Mouse (Mus musculus): Measurements from ENCODE around the gene Fam196b. TPM values are rescaled to one million over a fixed set of nuclear protein-coding genes. Genes with fewer than 3 reads are reported as not detected.

Gene Fam196b
- total RNA-seq, 2 experiments from 2014 or later = 0.05 TPM; not detected in 1

- no peak for DNase-seq
These were observed 91.7 kb downstream of the Fam196b start for GRCm38 (mm10) chr11:34406309-34406708.

- DNase-seq = no peak
These were observed 92.2 kb downstream of the Fam196b start for GRCm38 (mm10) chr11:34406850-34407249.

GRCm38 (mm10) chr11:34415884-34416618 is 101.4 kb downstream of the Fam196b start:
- DNase-seq = no peak

- no peak for DNase-seq
These were observed 102.0 kb downstream of the Fam196b start for GRCm38 (mm10) chr11:34416619-34416979.

- DNase-seq = no peak
These were observed 106.4 kb downstream of the Fam196b start for GRCm38 (mm10) chr11:34421061-34421460.

GRCm38 (mm10) chr11:34424546-34424945 is 109.9 kb downstream of the Fam196b start:
- no peak for DNase-seq

GRCm38 (mm10) chr11:34427212-34427611 is 112.6 kb downstream of the Fam196b start:
- no peak for DNase-seq

- no peak for DNase-seq
These were observed 116.3 kb downstream of the Fam196b start for GRCm38 (mm10) chr11:34430940-34431339.

- no peak for DNase-seq
These were observed 116.7 kb downstream of the Fam196b start for GRCm38 (mm10) chr11:34431371-34431770.

- DNase-seq = no peak
These were observed 117.4 kb downstream of the Fam196b start for GRCm38 (mm10) chr11:34431978-34432377.

GRCm38 (mm10) chr11:34437446-34437845 is 122.8 kb downstream of the Fam196b start:
- no peak for DNase-seq

GRCm38 (mm10) chr11:34438429-34438828 is 123.8 kb downstream of the Fam196b start:
- DNase-seq = no peak

- DNase-seq = peak; percentile 53
These were observed 133.3 kb downstream of the Fam196b start for GRCm38 (mm10) chr11:34447891-34448290.

- no peak for DNase-seq
These were observed 135.3 kb downstream of the Fam196b start for GRCm38 (mm10) chr11:34449944-34450343.

GRCm38 (mm10) chr11:34467056-34467455 is 152.4 kb downstream of the Fam196b start:
- DNase-seq = no peak

GRCm38 (mm10) chr11:34468571-34468970 is 153.9 kb downstream of the Fam196b start:
- DNase-seq = no peak

- DNase-seq = no peak
These were observed 155.2 kb downstream of the Fam196b start for GRCm38 (mm10) chr11:34469792-34470191.

Other genes starting within 250 kb of the Fam196b start
- not detected for gene 4930469K13Rik, start 216.3 kb upstream of the Fam196b start, total RNA-seq (2021)
- gene Foxi1, start 106.7 kb upstream of the Fam196b start, total RNA-seq (2021) = not detected